Mouse (Mus musculus): ENCODE measurements around the gene Adamts8. TPM values are rescaled to one million over a fixed set of nuclear protein-coding genes. Genes with fewer than 3 reads are reported as not detected.

The Adamts8 gene
- polyA plus RNA-seq, 1 experiment from 2014 or later, result 2.0 TPM

DNA sequence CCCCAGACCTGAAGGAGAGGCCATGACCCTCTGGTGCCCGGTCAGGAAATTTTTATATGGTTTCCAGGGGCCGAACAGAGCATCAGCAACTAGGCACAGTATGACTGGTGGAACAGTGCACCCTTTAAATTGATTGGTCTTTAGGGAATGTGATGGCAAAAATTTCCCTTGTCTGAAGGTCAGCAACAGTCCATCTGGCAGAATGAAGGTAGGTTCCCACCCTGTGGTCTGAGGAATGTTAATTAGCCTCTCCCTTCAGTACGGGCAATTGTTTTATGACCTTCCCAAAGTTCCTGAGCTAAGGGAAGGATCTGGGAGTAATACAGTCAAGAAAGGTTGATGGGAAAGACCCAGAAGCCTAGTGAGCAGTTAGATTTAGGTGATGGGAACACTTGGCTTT is 67.7 kb downstream of the Adamts8 start:
- no peaks in the 10 kb centered on the region for H3K36me3 ChIP-seq
- H3K27ac ChIP-seq, result no peak overlapping the region
- no peaks in the 10 kb centered on the region for H3K27me3 ChIP-seq
- no peak overlapping the region for H3K9ac ChIP-seq
- H3K4me2 ChIP-seq, result no peak overlapping the region
- H3K4me3 ChIP-seq, result no peak overlapping the region
- no peaks in the 10 kb centered on the region; the same call in 1 of the 2 replicates for H3K4me1 ChIP-seq (replicated peaks)
- ATAC-seq (ENCODE audit: low FRiP score), result no peak
- 86% methylated on average over 3 of the region's 3 CpGs for WGBS
- no peaks in the 10 kb centered on the region for H3K9me3 ChIP-seq

DNA sequence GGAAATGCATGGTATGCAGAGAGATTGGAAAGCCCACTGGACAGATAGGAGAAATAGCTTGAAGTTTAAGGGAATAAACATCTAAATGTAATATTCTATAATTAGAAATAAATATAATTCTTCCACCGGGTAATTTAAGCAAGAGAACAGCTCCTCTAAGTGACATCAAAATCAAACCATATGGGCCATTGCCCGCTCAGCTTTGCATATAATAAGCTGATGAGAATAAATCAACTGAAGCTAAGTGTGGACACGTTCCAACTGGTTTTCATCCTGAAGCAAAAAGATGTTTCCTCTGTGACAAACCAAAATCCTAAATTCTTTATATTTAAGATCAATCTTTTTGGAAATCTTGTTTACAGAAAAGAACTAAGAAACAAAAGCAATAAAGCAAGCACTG is 68.4 kb downstream of the Adamts8 start:
- no peaks in the 10 kb centered on the region for H3K9me3 ChIP-seq
- H3K27me3 ChIP-seq, result no peaks in the 10 kb centered on the region
- no peak overlapping the region for H3K9ac ChIP-seq
- H3K4me2 ChIP-seq, result no peak overlapping the region
- H3K36me3 ChIP-seq, result no peaks in the 10 kb centered on the region
- WGBS, result 72% methylated on average over 3 of the region's 3 CpGs
- H3K27ac ChIP-seq, result no peak overlapping the region
- ATAC-seq (ENCODE audit: low FRiP score), result no peak
- no peaks in the 10 kb centered on the region; the same call in 1 of the 2 replicates for H3K4me1 ChIP-seq (replicated peaks)
- no peak overlapping the region for H3K4me3 ChIP-seq

DNA sequence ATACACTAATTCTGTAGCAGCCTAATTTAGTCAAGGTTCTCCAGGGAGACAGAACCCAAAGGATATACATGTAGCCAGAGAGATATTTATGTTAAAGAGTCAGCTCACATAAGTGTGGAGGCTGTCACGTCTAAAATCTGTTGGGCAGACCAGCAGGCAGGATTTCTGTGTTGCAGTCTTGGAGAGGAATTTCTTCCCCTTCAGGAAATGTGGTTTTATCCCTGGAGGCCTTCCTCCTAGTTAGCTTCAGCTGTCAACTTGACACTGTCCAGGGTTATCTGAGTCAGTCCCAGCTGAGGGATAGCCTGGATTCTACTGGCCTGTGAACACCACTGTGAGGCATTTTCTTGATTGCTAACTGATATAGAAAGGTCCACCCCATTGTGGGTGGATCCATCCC is 69.2 kb downstream of the Adamts8 start:
- no peaks in the 10 kb centered on the region for H3K27me3 ChIP-seq
- ATAC-seq (ENCODE audit: low FRiP score), result no peak
- no peak overlapping the region for H3K4me2 ChIP-seq
- no peaks in the 10 kb centered on the region for H3K36me3 ChIP-seq
- no peaks in the 10 kb centered on the region for H3K9me3 ChIP-seq
- no peak overlapping the region for H3K4me3 ChIP-seq
- H3K4me1 ChIP-seq (replicated peaks), result no peaks in the 10 kb centered on the region; the same call in 1 of the 2 replicates
- no peak overlapping the region for H3K27ac ChIP-seq
- no peak overlapping the region for H3K9ac ChIP-seq
- WGBS, result 47% methylated on average over 1 of the region's 1 CpGs

DNA sequence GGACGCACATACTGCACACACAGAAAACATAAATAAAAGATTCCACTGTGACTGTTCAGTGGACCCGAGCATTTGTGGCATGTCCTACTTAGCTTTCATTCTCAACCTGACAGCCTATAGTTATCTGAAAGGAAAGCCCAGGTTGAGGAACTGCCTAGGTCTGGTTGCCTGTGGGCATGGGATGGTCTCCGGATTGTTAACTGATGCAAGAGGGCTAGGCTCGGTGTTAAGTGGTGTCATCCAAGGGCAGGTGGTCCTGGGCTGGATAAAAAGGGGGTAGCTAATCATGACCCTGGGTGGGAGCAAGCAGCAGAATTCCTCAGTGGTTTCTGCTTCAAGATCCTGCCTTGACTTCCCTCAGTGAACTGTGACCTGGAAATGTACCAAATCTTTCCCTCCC is 70.3 kb downstream of the Adamts8 start:
- no peaks in the 10 kb centered on the region for H3K9me3 ChIP-seq
- H3K4me3 ChIP-seq, result no peak overlapping the region
- no peak for ATAC-seq (ENCODE audit: low FRiP score)
- no peaks in the 10 kb centered on the region; the same call in 1 of the 2 replicates for H3K4me1 ChIP-seq (replicated peaks)
- no peaks in the 10 kb centered on the region for H3K36me3 ChIP-seq
- H3K4me2 ChIP-seq, result no peak overlapping the region
- no peak overlapping the region for H3K9ac ChIP-seq
- no peaks in the 10 kb centered on the region for H3K27me3 ChIP-seq
- 92% methylated on average over 4 of the region's 4 CpGs for WGBS
- no peak overlapping the region for H3K27ac ChIP-seq

DNA sequence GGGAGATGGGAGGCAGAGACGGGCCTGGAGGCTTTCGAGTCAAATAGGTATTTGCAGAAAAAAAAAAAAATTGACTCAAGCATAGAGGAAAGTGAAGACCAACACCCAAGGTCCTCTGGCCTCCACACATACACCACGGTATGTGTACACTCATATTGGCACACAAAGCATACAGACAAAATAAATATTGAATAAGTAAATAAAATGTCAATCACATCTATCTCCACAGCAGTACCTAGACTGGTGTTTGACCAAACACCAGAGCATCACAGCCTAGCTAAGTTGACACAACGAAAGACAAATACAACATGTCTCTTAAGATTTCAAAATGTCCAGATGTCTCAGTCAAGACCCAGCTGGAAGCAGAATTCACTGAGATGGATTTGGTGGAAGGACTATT is 71.1 kb downstream of the Adamts8 start:
- Histone ChIP-seq H3K4me3 (no peak overlapping the region), H3K27ac (no peak overlapping the region), H3K4me2 (no peak overlapping the region), H3K9me3 (no peaks in the 10 kb centered on the region), H3K9ac (no peak overlapping the region), H3K36me3 (no peaks in the 10 kb centered on the region), H3K4me1 (replicated peaks) (no peaks in the 10 kb centered on the region; the same call in 1 of the 2 replicates), H3K27me3 (no peaks in the 10 kb centered on the region)
- ATAC-seq (ENCODE audit: low FRiP score), result no peak
- 87% methylated on average over 4 of the region's 4 CpGs for WGBS

Other genes with a start within 250 kb of the Adamts8 start
- 3.4 and 3.8 TPM in 2 replicates for gene Adamts15, start 20.1 kb upstream of the Adamts8 start, polyA plus RNA-seq (2015; fragmentation: Nextera tagmentation; extraction: Ambion mirVana)
- gene Zbtb44, start 88.1 kb downstream of the Adamts8 start, polyA plus RNA-seq (2015; fragmentation: Nextera tagmentation; extraction: Ambion mirVana), result 4.1 and 4.8 TPM in 2 replicates
- 0.42 and 0.71 TPM in 2 replicates for gene St14, start 189.3 kb downstream of the Adamts8 start, polyA plus RNA-seq (2015; fragmentation: Nextera tagmentation; extraction: Ambion mirVana)

All from hindbrain, embryonic 13.5 days (tissue).